Mouse (Mus musculus) lung, embryonic 14.5 days (tissue): Measurements from ENCODE around the gene Tubgcp3. TPM values are rescaled to one million over a fixed set of nuclear protein-coding genes. Genes with fewer than 3 reads are reported as not detected.
"Not testable (repeated sequence)": the region's sequence is repeated elsewhere in the genome, so short reads cannot be mapped to it uniquely, and the experiment has no call there.

Experiments used
- ATAC-seq: fragments of 200-750 bp; cut with Nextera tagmentation; 2 replicates; pipeline ENCODE4 v1.8.0; 2017; ENCODE audit warnings: mild to moderate bottlenecking, moderate TSS enrichment, moderate library complexity; ENCODE audit not compliant: insufficient read depth
- DNase-seq: peaks from one replicate; pipeline ENCODE4 v3.0.0-alpha.2; 2015
- H3K27ac ChIP-seq: fragments of 300-500 bp; sonication (generic); 2 replicates; pipeline ENCODE4 v1.5.1; 2014; ENCODE audit warnings: low read depth, mild to moderate bottlenecking, moderate library complexity
- H3K27me3 ChIP-seq: fragments of 300-500 bp; sonication (generic); 2 replicates; pipeline ENCODE4 v1.6.1; 2014; ENCODE audit warnings: low read length, control low read depth; ENCODE audit not compliant: insufficient read depth
- H3K36me3 ChIP-seq: fragments of 300-500 bp; sonication (generic); 2 replicates; pipeline ENCODE4 v1.6.1; 2014; ENCODE audit warnings: control low read depth; ENCODE audit not compliant: insufficient read depth
- H3K4me1 ChIP-seq: fragments of 300-500 bp; sonication (generic); 2 replicates; pipeline ENCODE4 v1.6.1; 2014; ENCODE audit warnings: antibody characterized with exemption, control low read depth; ENCODE audit not compliant: insufficient read depth
- H3K4me2 ChIP-seq: fragments of 300-500 bp; sonication (generic); 2 replicates; pipeline ENCODE4 v1.6.1; 2014; ENCODE audit warnings: mild to moderate bottlenecking
- H3K4me3 ChIP-seq: fragments of 300-500 bp; sonication (generic); 2 replicates; pipeline ENCODE4 v1.5.1; 2014; ENCODE audit warnings: low read depth, low read length
- H3K9ac ChIP-seq: fragments of 300-500 bp; sonication (generic); 2 replicates; pipeline ENCODE4 v1.6.1; 2014
- H3K9me3 ChIP-seq: fragments of 300-500 bp; sonication (generic); 2 replicates; pipeline ENCODE4 v1.6.1; 2016; ENCODE audit warnings: low read depth, low read length, control low read depth
- CTCF ChIP-seq: IDR thresholded peaks from 2 replicates; pipeline ENCODE4 v1.5.1; 2016; ENCODE audit warnings: antibody characterized with exemption, low read depth
- WGBS: fragments of 180-500 bp; shearing (Covaris S2); extraction: QIAGEN DNeasy Blood & Tissue Kit; methylation state at CpG from one replicate; pipeline ENCODE4 v1.1.7; 2014; 5-methylcytosine and 5-hydroxymethylcytosine counted together
- polyA plus RNA-seq: library from polyadenylated mRNA; unstranded; fragments of >200 nt; fragmentation: Nextera tagmentation; extraction: Ambion mirVana; gene quantifications from 2 replicates; pipeline ENCODE4 v1.2.1, GENCODE M21; 2014

The Tubgcp3 gene
- polyA plus RNA-seq, 1 experiment from 2014 or later: 59.3 TPM

- Histone ChIP-seq H3K9me3 (no peaks in the 10 kb centered on the region), H3K4me1 (no peaks in the 10 kb centered on the region), H3K36me3 (peaks cover 75% of the 10 kb centered on the region), H3K27me3 (no peaks in the 10 kb centered on the region), H3K4me2 (no peak overlapping the region), H3K9ac (no peak overlapping the region), H3K27ac (no peak overlapping the region), H3K4me3 (no peak overlapping the region)
- no peak for TF ChIP-seq CTCF
- ATAC-seq (no peak), DNase-seq (no peak)
- 82% methylated on average over 8 of the region's 8 CpGs for WGBS
Observed at GRCm38 (mm10) chr8:12644341-12644740, 27.7 kb downstream of the Tubgcp3 start.

GRCm38 (mm10) chr8:12641527-12641926, 30.5 kb downstream of the Tubgcp3 start:
- no peak for TF ChIP-seq CTCF
- Histone ChIP-seq H3K4me2 (no peak overlapping the region), H3K9me3 (no peaks in the 10 kb centered on the region), H3K36me3 (peaks cover 68% of the 10 kb centered on the region), H3K27ac (no peak overlapping the region), H3K9ac (no peak overlapping the region), H3K4me1 (no peaks in the 10 kb centered on the region), H3K4me3 (no peak overlapping the region), H3K27me3 (no peaks in the 10 kb centered on the region)
- no peak for ATAC-seq
- no peak for DNase-seq
- WGBS: 86% methylated on average over 6 of the region's 6 CpGs

- Histone ChIP-seq H3K4me2 (no peak overlapping the region), H3K9ac (no peak overlapping the region), H3K36me3 (peaks cover 62% of the 10 kb centered on the region), H3K9me3 (no peaks in the 10 kb centered on the region), H3K27me3 (no peaks in the 10 kb centered on the region), H3K4me3 (no peak overlapping the region), H3K27ac (no peak overlapping the region), H3K4me1 (no peaks in the 10 kb centered on the region)
- ATAC-seq (no peak), DNase-seq (no peak)
- no peak for TF ChIP-seq CTCF
- 87% methylated on average over 11 of the region's 11 CpGs for WGBS
Observed at GRCm38 (mm10) chr8:12638446-12638845, 33.6 kb downstream of the Tubgcp3 start.

- Histone ChIP-seq H3K27ac (no peak overlapping the region), H3K4me1 (no peaks in the 10 kb centered on the region), H3K36me3 (peaks cover 65% of the 10 kb centered on the region), H3K4me3 (no peak overlapping the region), H3K27me3 (no peaks in the 10 kb centered on the region), H3K9ac (no peak overlapping the region), H3K4me2 (no peak overlapping the region), H3K9me3 (no peaks in the 10 kb centered on the region)
- no peak for DNase-seq
- no peak for ATAC-seq
- WGBS: 79% methylated on average over 2 of the region's 2 CpGs
- TF ChIP-seq CTCF: no peak
Observed at GRCm38 (mm10) chr8:12635366-12635765, 36.7 kb downstream of the Tubgcp3 start.

GRCm38 (mm10) chr8:12629079-12629478, 43.0 kb downstream of the Tubgcp3 start:
- WGBS: 31% methylated on average over 3 of the region's 3 CpGs
- H3K36me3 ChIP-seq: peaks cover 59% of the 10 kb centered on the region
- peak; percentile 77 for DNase-seq

GRCm38 (mm10) chr8:12625890-12626289, 46.2 kb downstream of the Tubgcp3 start:
- no peak overlapping the region for H3K4me2 ChIP-seq
- ATAC-seq (no peak), DNase-seq (no peak)
- TF ChIP-seq CTCF: no peak
- no peak overlapping the region for H3K9ac ChIP-seq
- H3K4me1 ChIP-seq: no peaks in the 10 kb centered on the region
- peaks cover 76% of the 10 kb centered on the region for H3K36me3 ChIP-seq
- 82% methylated on average over 5 of the region's 5 CpGs for WGBS
- no peak overlapping the region for H3K4me3 ChIP-seq
- no peaks in the 10 kb centered on the region for H3K27me3 ChIP-seq
- H3K27ac ChIP-seq: no peak overlapping the region
- H3K9me3 ChIP-seq: no peaks in the 10 kb centered on the region

More at GRCm38 (mm10) chr8:12629079-12629478, 43.0 kb downstream of the Tubgcp3 start:
- no peaks in the 10 kb centered on the region for H3K9me3 ChIP-seq
- no peak overlapping the region for H3K4me2 ChIP-seq
- no peak overlapping the region for H3K4me3 ChIP-seq
- peak; percentile 84 for TF ChIP-seq CTCF
- H3K9ac ChIP-seq: no peak overlapping the region
- peak; percentile 71 for ATAC-seq
- H3K27me3 ChIP-seq: no peaks in the 10 kb centered on the region
- H3K4me1 ChIP-seq: no peaks in the 10 kb centered on the region
- no peak overlapping the region for H3K27ac ChIP-seq

GRCm38 (mm10) chr8:12621550-12622222, 50.4 kb downstream of the Tubgcp3 start:
- no peak overlapping the region for H3K27ac ChIP-seq
- no peak for TF ChIP-seq CTCF
- no peaks in the 10 kb centered on the region for H3K4me1 ChIP-seq
- no peak overlapping the region for H3K9ac ChIP-seq
- H3K9me3 ChIP-seq: no peaks in the 10 kb centered on the region
- ATAC-seq (no peak), DNase-seq (no peak)
- peaks cover 70% of the 10 kb centered on the region for H3K36me3 ChIP-seq
- no peaks in the 10 kb centered on the region for H3K27me3 ChIP-seq
- H3K4me3 ChIP-seq: no peak overlapping the region
- WGBS: 92% methylated on average over 18 of the region's 18 CpGs
- H3K4me2 ChIP-seq: no peak overlapping the region

- H3K4me3 ChIP-seq, H3K27ac ChIP-seq, H3K9ac ChIP-seq, H3K4me2 ChIP-seq, DNase-seq, H3K27me3 ChIP-seq, H3K9me3 ChIP-seq, H3K4me1 ChIP-seq, ATAC-seq: not testable (repeated sequence)
- WGBS: 78% methylated on average over 3 of the region's 3 CpGs
- H3K36me3 ChIP-seq: peaks cover 69% of the 10 kb centered on the region
Observed at GRCm38 (mm10) chr8:12617369-12617768, 54.7 kb downstream of the Tubgcp3 start.
